Comparison of ENCODE assay signal across 25 mouse cellular contexts in genomic region chr7:75467791-75468190, GRCm38 (mm10).
"Had no signal": no experiment of that assay in that cellular context is flagged by ENCODE, and none has a peak within 500 bp of the region (broad histone marks: within the 10 kb centered on the region; RNA-seq: fewer than 3 reads in every experiment).

No protein-coding gene starts in this region.

- H3K4me1 ChIP-seq: hindbrain, embryonic 15.5 days had no signal

- ATAC-seq: forebrain, embryonic 16.5 days; inflammation-experienced regulatory T-cells, adult 6 months; intestine, embryonic 15.5 days; intestine, postnatal 0 days had no signal

- H3K4me2 ChIP-seq: hindbrain, embryonic 13.5 days; hindbrain, embryonic 15.5 days; intestine, embryonic 15.5 days; limb, embryonic 12.5 days; liver, embryonic 11.5 days; liver, embryonic 13.5 days; liver, embryonic 15.5 days had no signal

- H3K36me3 ChIP-seq: heart, embryonic 10.5 days; hindbrain, embryonic 10.5 days; hindbrain, embryonic 13.5 days; hindbrain, embryonic 15.5 days; intestine, embryonic 15.5 days; limb, embryonic 10.5 days; limb, embryonic 12.5 days; liver, embryonic 13.5 days; liver, embryonic 15.5 days had no signal

- DNase-seq: gastrocnemius, adult 2 months; gastrocnemius, postnatal 10 days; gastrocnemius, postnatal 25 days; heart, adult 18-20 months; heart, postnatal 4 days; kidney, adult 18-20 months; kidney, postnatal 25 days; kidney, postnatal 4 days; liver; liver, embryonic 13.5 days had no signal

- H3K27ac ChIP-seq: gastrocnemius, adult 2 months; heart, embryonic 10.5 days; hindbrain, embryonic 10.5 days; hindbrain, embryonic 13.5 days; hindbrain, embryonic 15.5 days; intestine, embryonic 15.5 days; kidney, postnatal 0 days; layer of hippocampus, adult 2 months; left cerebral cortex, adult 2 months; limb, embryonic 10.5 days; limb, embryonic 12.5 days; liver, embryonic 13.5 days; liver, embryonic 15.5 days had no signal

- H3K9me3 ChIP-seq: heart, embryonic 10.5 days; hindbrain, embryonic 10.5 days; hindbrain, embryonic 13.5 days; hindbrain, embryonic 15.5 days; intestine, embryonic 15.5 days; limb, embryonic 10.5 days; limb, embryonic 12.5 days; liver, embryonic 13.5 days; liver, embryonic 15.5 days had no signal

- H3K9ac ChIP-seq: hindbrain, embryonic 13.5 days; hindbrain, embryonic 15.5 days; intestine, embryonic 15.5 days; limb, embryonic 12.5 days; liver, embryonic 13.5 days; liver, embryonic 15.5 days had no signal

- H3K27me3 ChIP-seq: hindbrain, embryonic 13.5 days; hindbrain, embryonic 15.5 days; intestine, embryonic 15.5 days; limb, embryonic 12.5 days; liver, embryonic 13.5 days; liver, embryonic 15.5 days had no signal

- H3K4me3 ChIP-seq: gastrocnemius, adult 2 months; heart, embryonic 10.5 days; hindbrain, embryonic 10.5 days; hindbrain, embryonic 13.5 days; hindbrain, embryonic 15.5 days; intestine, embryonic 15.5 days; layer of hippocampus, adult 2 months; left cerebral cortex, adult 2 months; limb, embryonic 10.5 days; limb, embryonic 12.5 days; liver, embryonic 13.5 days; liver, embryonic 15.5 days had no signal
